Mouse (Mus musculus): Measurements from ENCODE around the gene Cox5a. TPM values are rescaled to one million over a fixed set of nuclear protein-coding genes. Genes with fewer than 3 reads are reported as not detected.
A peak's percentile ranks its signal among the peaks of the same experiment; 100 is the strongest.

Gene Cox5a
- polyA plus RNA-seq, 1 experiment from 2014 or later = 675 TPM

- H3K27ac ChIP-seq (ENCODE audit: low read depth, low read length) = no peak overlapping the region
- no peak overlapping the region for H3K9ac ChIP-seq (ENCODE audit: low read depth, low read length)
- H3K27me3 ChIP-seq (ENCODE audit: control insufficient read depth, insufficient read depth, low read length) = no peaks in the 10 kb centered on the region
- H3K36me3 ChIP-seq (ENCODE audit: control insufficient read depth, insufficient read depth, low read length) = peaks cover 23% of the 10 kb centered on the region
- WGBS = 77% methylated on average over 11 of the region's 11 CpGs
- peaks cover 8% of the 10 kb centered on the region; the same call in 1 of the 2 replicates for H3K4me1 ChIP-seq (ENCODE audit: control insufficient read depth, insufficient read depth, low read length)
- no peak overlapping the region for H3K4me3 ChIP-seq (ENCODE audit: low read length)
- no peak for ATAC-seq (ENCODE audit: low FRiP score, low TSS enrichment)
- H3K4me2 ChIP-seq (replicated peaks; ENCODE audit: low read depth, low read length) = no peak overlapping the region
- no peaks in the 10 kb centered on the region for H3K9me3 ChIP-seq (ENCODE audit: control insufficient read depth, low read length)
Observed at GRCm38 (mm10) chr9:57553119-57553518, 32.0 kb downstream of the Cox5a start.

- H3K4me1 ChIP-seq (ENCODE audit: control insufficient read depth, insufficient read depth, low read length) = peaks cover 8% of the 10 kb centered on the region; the same call in 1 of the 2 replicates
- H3K27ac ChIP-seq (ENCODE audit: low read depth, low read length) = no peak overlapping the region
- H3K4me2 ChIP-seq (replicated peaks; ENCODE audit: low read depth, low read length) = no peak overlapping the region
- H3K36me3 ChIP-seq (ENCODE audit: control insufficient read depth, insufficient read depth, low read length) = peaks cover 7% of the 10 kb centered on the region
- no peak overlapping the region for H3K9ac ChIP-seq (ENCODE audit: low read depth, low read length)
- no peak for ATAC-seq (ENCODE audit: low FRiP score, low TSS enrichment)
- H3K9me3 ChIP-seq (ENCODE audit: control insufficient read depth, low read length) = no peaks in the 10 kb centered on the region
- no peak overlapping the region for H3K4me3 ChIP-seq (ENCODE audit: low read length)
- no peaks in the 10 kb centered on the region for H3K27me3 ChIP-seq (ENCODE audit: control insufficient read depth, insufficient read depth, low read length)
- 42% methylated on average over 3 of the region's 3 CpGs for WGBS
Observed at GRCm38 (mm10) chr9:57554753-57555152, 33.7 kb downstream of the Cox5a start.

- H3K4me2 ChIP-seq (replicated peaks; ENCODE audit: low read depth, low read length) = no peak overlapping the region
- 82% methylated on average over 3 of the region's 3 CpGs for WGBS
- no peaks in the 10 kb centered on the region for H3K9me3 ChIP-seq (ENCODE audit: control insufficient read depth, low read length)
- peaks cover 12% of the 10 kb centered on the region for H3K4me1 ChIP-seq (ENCODE audit: control insufficient read depth, insufficient read depth, low read length)
- H3K4me3 ChIP-seq (ENCODE audit: low read length) = no peak overlapping the region
- no peak overlapping the region for H3K9ac ChIP-seq (ENCODE audit: low read depth, low read length)
- H3K27me3 ChIP-seq (ENCODE audit: control insufficient read depth, insufficient read depth, low read length) = no peaks in the 10 kb centered on the region
- ATAC-seq (ENCODE audit: low FRiP score, low TSS enrichment) = no peak
- H3K36me3 ChIP-seq (ENCODE audit: control insufficient read depth, insufficient read depth, low read length) = no peaks in the 10 kb centered on the region
- no peak overlapping the region for H3K27ac ChIP-seq (ENCODE audit: low read depth, low read length)
Observed at GRCm38 (mm10) chr9:57557215-57557614, 36.1 kb downstream of the Cox5a start.

- Histone ChIP-seq H3K27ac (ENCODE audit: low read depth, low read length) (no peak overlapping the region), H3K4me3 (ENCODE audit: low read length) (no peak overlapping the region), H3K9me3 (ENCODE audit: control insufficient read depth, low read length) (no peaks in the 10 kb centered on the region), H3K27me3 (ENCODE audit: control insufficient read depth, insufficient read depth, low read length) (no peaks in the 10 kb centered on the region), H3K4me1 (ENCODE audit: control insufficient read depth, insufficient read depth, low read length) (peaks cover 16% of the 10 kb centered on the region), H3K36me3 (ENCODE audit: control insufficient read depth, insufficient read depth, low read length) (no peaks in the 10 kb centered on the region), H3K9ac (ENCODE audit: low read depth, low read length) (no peak overlapping the region), H3K4me2 (replicated peaks; ENCODE audit: low read depth, low read length) (no peak overlapping the region)
- ATAC-seq (ENCODE audit: low FRiP score, low TSS enrichment) = no peak
- WGBS = 84% methylated on average over 4 of the region's 4 CpGs
Observed at GRCm38 (mm10) chr9:57558625-57559024, 37.6 kb downstream of the Cox5a start.

- no peak for ATAC-seq (ENCODE audit: low FRiP score, low TSS enrichment)
- Histone ChIP-seq H3K9me3 (ENCODE audit: control insufficient read depth, low read length) (no peaks in the 10 kb centered on the region), H3K4me1 (ENCODE audit: control insufficient read depth, insufficient read depth, low read length) (peaks cover 16% of the 10 kb centered on the region), H3K27me3 (ENCODE audit: control insufficient read depth, insufficient read depth, low read length) (no peaks in the 10 kb centered on the region), H3K36me3 (ENCODE audit: control insufficient read depth, insufficient read depth, low read length) (no peaks in the 10 kb centered on the region), H3K4me3 (ENCODE audit: low read length) (no peak overlapping the region), H3K9ac (ENCODE audit: low read depth, low read length) (no peak overlapping the region), H3K4me2 (replicated peaks; ENCODE audit: low read depth, low read length) (no peak overlapping the region), H3K27ac (ENCODE audit: low read depth, low read length) (no peak overlapping the region)
- 67% methylated on average over 2 of the region's 2 CpGs for WGBS
Observed at GRCm38 (mm10) chr9:57559568-57559967, 38.5 kb downstream of the Cox5a start.

GRCm38 (mm10) chr9:57560263-57560662, 39.2 kb downstream of the Cox5a start:
- ATAC-seq (ENCODE audit: low FRiP score, low TSS enrichment) = no peak
- Histone ChIP-seq H3K4me1 (ENCODE audit: control insufficient read depth, insufficient read depth, low read length) (peaks cover 16% of the 10 kb centered on the region), H3K36me3 (ENCODE audit: control insufficient read depth, insufficient read depth, low read length) (no peaks in the 10 kb centered on the region), H3K9me3 (ENCODE audit: control insufficient read depth, low read length) (no peaks in the 10 kb centered on the region), H3K27ac (ENCODE audit: low read depth, low read length) (no peak overlapping the region), H3K27me3 (ENCODE audit: control insufficient read depth, insufficient read depth, low read length) (no peaks in the 10 kb centered on the region), H3K4me3 (ENCODE audit: low read length) (peak overlapping the region; percentile 75), H3K9ac (ENCODE audit: low read depth, low read length) (peak overlapping the region; percentile 76; the same call in 1 of the 2 replicates), H3K4me2 (replicated peaks; ENCODE audit: low read depth, low read length) (peak overlapping the region; percentile 77)
- WGBS = 26% methylated on average over 7 of the region's 7 CpGs

GRCm38 (mm10) chr9:57560861-57561710, 40.0 kb downstream of the Cox5a start, which contains the start of gene Scamp2:
Scamp2 (plus strand) TSS chr9:57560943.
- Histone ChIP-seq H3K9me3 (ENCODE audit: control insufficient read depth, low read length) (no peaks in the 10 kb centered on the region), H3K36me3 (ENCODE audit: control insufficient read depth, insufficient read depth, low read length) (no peaks in the 10 kb centered on the region), H3K9ac (ENCODE audit: low read depth, low read length) (peak within 1 kb of the TSS; percentile 76), H3K27ac (ENCODE audit: low read depth, low read length) (peak within 1 kb of the TSS; percentile 67; the same call in 1 of the 2 replicates), H3K4me2 (replicated peaks; ENCODE audit: low read depth, low read length) (peak within 1 kb of the TSS; percentile 77), H3K4me1 (ENCODE audit: control insufficient read depth, insufficient read depth, low read length) (peaks cover 21% of the 10 kb centered on the region), H3K4me3 (ENCODE audit: low read length) (peak within 1 kb of the TSS; percentile 75), H3K27me3 (ENCODE audit: control insufficient read depth, insufficient read depth, low read length) (no peaks in the 10 kb centered on the region)
- peak; percentile 98 for ATAC-seq (ENCODE audit: low FRiP score, low TSS enrichment)
- under 1% methylated on average over 37 of the region's 37 CpGs for WGBS

- Histone ChIP-seq H3K27me3 (ENCODE audit: control insufficient read depth, insufficient read depth, low read length) (no peaks in the 10 kb centered on the region), H3K36me3 (ENCODE audit: control insufficient read depth, insufficient read depth, low read length) (no peaks in the 10 kb centered on the region), H3K4me1 (ENCODE audit: control insufficient read depth, insufficient read depth, low read length) (peaks cover 22% of the 10 kb centered on the region), H3K9ac (ENCODE audit: low read depth, low read length) (peak overlapping the region; percentile 76), H3K4me3 (ENCODE audit: low read length) (peak overlapping the region; percentile 75), H3K9me3 (ENCODE audit: control insufficient read depth, low read length) (no peaks in the 10 kb centered on the region), H3K27ac (ENCODE audit: low read depth, low read length) (0 out of 2 replicates have a peak overlapping the region, but pooled peaks have one; percentile 37), H3K4me2 (replicated peaks; ENCODE audit: low read depth, low read length) (peak overlapping the region; percentile 77)
- ATAC-seq (ENCODE audit: low FRiP score, low TSS enrichment) = no peak
- 80% methylated on average over 13 of the region's 13 CpGs for WGBS
Observed at GRCm38 (mm10) chr9:57561711-57562099, 40.6 kb downstream of the Cox5a start.

GRCm38 (mm10) chr9:57562896-57563372, 41.9 kb downstream of the Cox5a start:
- H3K36me3 ChIP-seq (ENCODE audit: control insufficient read depth, insufficient read depth, low read length) = peaks cover 1% of the 10 kb centered on the region; the same call in 1 of the 2 replicates
- peak overlapping the region; percentile 1; the same call in 1 of the 2 replicates for H3K4me2 ChIP-seq (replicated peaks; ENCODE audit: low read depth, low read length)
- no peak overlapping the region for H3K4me3 ChIP-seq (ENCODE audit: low read length)
- H3K9me3 ChIP-seq (ENCODE audit: control insufficient read depth, low read length) = no peaks in the 10 kb centered on the region
- peak overlapping the region; percentile 18; the same call in 1 of the 2 replicates for H3K27ac ChIP-seq (ENCODE audit: low read depth, low read length)
- 52% methylated on average over 4 of the region's 4 CpGs for WGBS
- no peak overlapping the region for H3K9ac ChIP-seq (ENCODE audit: low read depth, low read length)
- no peak for ATAC-seq (ENCODE audit: low FRiP score, low TSS enrichment)
- H3K4me1 ChIP-seq (ENCODE audit: control insufficient read depth, insufficient read depth, low read length) = peaks cover 22% of the 10 kb centered on the region
- H3K27me3 ChIP-seq (ENCODE audit: control insufficient read depth, insufficient read depth, low read length) = no peaks in the 10 kb centered on the region

All from kidney, embryonic 14.5 days (tissue).